Mouse (Mus musculus) embryo, embryonic 11.5 days (tissue): ENCODE results near the gene Gm20683.

Experiments
- DNase-seq: peaks from one replicate; pipeline ENCODE4 v3.0.0-alpha.2; 2012; ENCODE audit warnings: low read depth, low spot score

The Gm20683 gene

GRCm38 (mm10) chr17:25796211-25796771 is 45.3 kb downstream of the Gm20683 start:
- DNase-seq = no peak

- DNase-seq = peak; percentile 58
Measured at GRCm38 (mm10) chr17:25795609-25796092, 45.9 kb downstream of the Gm20683 start, which contains the start of gene AC134908.4. AC134908.4 (minus strand) TSS chr17:25795659.

- no peak for DNase-seq
Measured at GRCm38 (mm10) chr17:25794998-25795397, 46.6 kb downstream of the Gm20683 start.

- DNase-seq = no peak
Measured at GRCm38 (mm10) chr17:25794197-25794596, 47.4 kb downstream of the Gm20683 start.

GRCm38 (mm10) chr17:25792615-25793014 is 48.9 kb downstream of the Gm20683 start, which contains the start of gene Fam173a:
Fam173a (minus strand) TSS chr17:25792901.
- peak; percentile 42 for DNase-seq

- DNase-seq = peak; percentile 69
Measured at GRCm38 (mm10) chr17:25791843-25792527, 49.6 kb downstream of the Gm20683 start.

- DNase-seq = no peak
Measured at GRCm38 (mm10) chr17:25791320-25791842, 50.2 kb downstream of the Gm20683 start.

- DNase-seq = no peak
Measured at GRCm38 (mm10) chr17:25786781-25787504, 54.6 kb downstream of the Gm20683 start.

GRCm38 (mm10) chr17:25786280-25786679 is 55.3 kb downstream of the Gm20683 start, which contains the start of gene Ccdc78:
Ccdc78 (plus strand) TSS chr17:25786580.
- no peak for DNase-seq

- DNase-seq = peak; percentile 98
Measured at GRCm38 (mm10) chr17:25785281-25785745, 56.2 kb downstream of the Gm20683 start, which contains the start of gene Haghl. Haghl (minus strand) TSS chr17:25785673.
